Mouse (Mus musculus): Measurements from ENCODE around the gene Gfer.

Gfer gene

DNA sequence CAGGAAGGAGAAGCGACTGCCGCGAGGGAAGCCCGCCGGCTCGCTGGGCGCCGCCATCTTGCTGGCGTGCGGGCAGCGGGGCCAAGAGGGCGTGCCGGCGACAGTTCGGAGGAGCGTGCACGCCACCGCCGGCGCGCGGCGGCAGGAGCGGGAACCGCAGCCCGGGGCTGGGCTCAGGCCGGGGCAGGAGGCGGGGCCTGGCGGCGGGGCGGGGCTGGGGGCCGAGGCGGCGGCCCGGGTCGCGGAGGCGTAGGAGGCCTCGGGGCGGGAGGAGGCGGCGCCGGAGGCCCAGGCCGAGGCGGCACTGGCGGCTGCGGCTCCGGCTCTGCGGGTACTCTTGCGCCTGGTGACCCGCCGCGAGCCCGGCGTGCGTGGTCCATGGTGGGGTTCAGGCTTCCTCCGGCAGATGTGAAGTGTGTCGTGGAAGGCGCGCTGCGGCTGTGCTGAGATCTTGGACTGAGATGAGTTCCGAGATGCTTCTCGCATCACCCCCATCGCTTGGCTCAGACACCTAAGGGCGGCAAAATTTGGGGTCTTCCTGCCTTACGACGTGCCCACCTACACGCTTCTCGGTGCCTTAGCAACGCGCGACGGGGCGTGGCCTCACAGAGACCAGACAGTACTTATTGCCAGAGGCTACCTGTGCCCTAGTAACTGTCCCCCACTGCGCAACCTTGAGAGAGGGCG lies at the start of gene Gfer, which contains the start of gene Noxo1:
Gene Gfer, minus strand, starts transcription at position 146 of the 687 bp plus-strand sequence.
Gene Noxo1, plus strand, starts transcription at position 224 of the 687 bp plus-strand sequence.
- DNase-seq (ENCODE audit: low spot score in 2 of 2) = peak; percentile 78 to 85

DNA sequence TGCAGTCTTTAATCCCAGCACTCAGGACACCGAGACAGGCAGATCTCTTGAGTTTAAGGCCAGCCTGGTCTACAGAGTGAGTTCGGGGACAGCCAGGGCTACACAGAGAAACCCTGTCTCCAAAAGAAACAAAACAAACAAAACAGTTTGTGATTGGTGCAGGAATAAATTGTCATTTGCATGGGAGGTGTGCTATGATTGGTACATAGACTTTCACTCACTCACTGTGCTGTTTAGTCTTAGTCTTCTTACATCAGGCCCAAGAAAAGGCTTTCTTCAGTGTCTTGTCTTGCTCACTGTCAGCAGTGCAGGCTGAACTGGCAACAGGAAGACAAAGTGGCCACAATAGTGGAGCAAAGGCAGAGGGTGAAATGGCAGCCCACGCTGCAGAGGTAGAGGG lies 48.4 kb upstream of the Gfer start:
- no peak for DNase-seq (ENCODE audit: low spot score in 2 of 2)

DNA sequence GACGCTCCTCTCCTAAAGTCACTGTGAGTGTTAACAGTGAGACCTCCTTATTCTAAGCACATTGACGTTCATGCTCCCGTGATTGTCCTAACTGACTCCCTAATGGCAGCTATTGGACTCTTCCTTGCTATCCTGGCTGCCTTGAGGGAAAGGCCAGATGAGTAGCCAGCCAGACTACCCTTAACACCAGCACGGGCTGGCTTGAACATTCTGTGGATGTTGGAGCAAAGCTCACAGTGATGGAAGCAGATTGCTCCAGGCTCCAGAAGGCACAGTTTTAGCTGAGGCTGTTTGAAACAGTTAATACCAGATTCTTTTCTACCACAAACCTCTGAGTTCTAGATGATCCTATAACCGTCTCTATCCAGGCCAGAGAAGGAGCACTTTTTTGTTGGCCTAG lies 47.9 kb upstream of the Gfer start:
- no peak for DNase-seq (ENCODE audit: low spot score in 2 of 2)

DNA sequence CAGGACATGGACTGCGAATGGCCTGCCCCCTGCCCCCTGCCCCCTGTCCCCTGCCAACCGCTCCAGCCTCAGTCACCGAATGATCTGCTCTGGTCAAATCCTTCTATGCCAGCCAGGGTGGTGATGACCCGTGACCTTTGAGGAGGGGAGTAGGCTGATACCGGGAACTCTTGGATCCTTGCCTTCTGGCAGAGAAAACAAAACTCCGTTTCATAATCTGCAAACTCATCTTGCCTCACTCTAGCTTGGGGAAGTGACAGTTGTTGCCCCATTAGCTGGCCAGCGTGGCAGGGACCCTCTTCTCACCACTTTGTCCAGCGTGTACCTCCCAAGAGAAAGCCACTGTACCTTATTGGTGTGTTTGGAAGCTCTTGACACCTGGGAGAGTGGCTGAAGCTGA lies 46.4 kb upstream of the Gfer start:
- no peak for DNase-seq (ENCODE audit: low spot score in 2 of 2)

DNA sequence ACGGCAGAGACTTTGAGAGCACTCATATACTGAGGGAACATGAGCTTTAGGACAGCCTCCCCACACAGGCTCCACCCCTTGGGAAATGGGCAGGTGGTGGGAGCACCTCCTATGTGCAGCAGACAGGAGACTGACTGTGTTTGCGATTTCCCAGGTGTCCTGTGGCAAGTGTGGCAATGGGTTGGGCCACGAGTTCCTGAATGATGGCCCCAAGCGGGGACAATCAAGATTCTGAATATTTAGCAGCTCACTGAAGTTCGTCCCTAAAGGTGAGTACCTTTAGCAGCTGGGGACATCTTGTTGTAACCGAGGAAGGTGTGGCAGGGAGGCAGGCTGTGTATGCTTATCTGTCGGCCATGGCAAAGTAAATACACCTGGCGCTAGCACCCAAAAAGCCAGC lies 44.0 kb upstream of the Gfer start:
- DNase-seq (ENCODE audit: low spot score in 2 of 2) = no peak

DNA sequence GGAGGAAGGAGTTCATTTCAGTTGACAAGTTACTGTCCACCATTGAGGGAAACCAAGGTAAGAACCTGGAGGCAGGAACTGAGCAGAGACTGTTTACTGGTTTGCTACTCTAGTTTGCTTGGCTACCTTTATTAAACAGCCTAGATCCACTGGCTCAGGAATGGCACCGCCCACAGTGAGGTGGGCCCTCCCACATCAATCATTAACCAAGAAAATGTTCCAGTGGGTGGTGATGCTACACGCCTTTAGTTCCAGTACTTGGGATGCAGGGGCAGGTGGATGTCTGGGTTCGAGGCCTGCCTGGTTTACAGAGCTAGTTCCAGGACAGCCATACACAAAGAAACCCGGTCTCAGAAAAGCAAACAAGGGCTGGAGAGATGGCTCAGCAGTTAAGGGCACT lies 42.3 kb upstream of the Gfer start:
- DNase-seq (ENCODE audit: low spot score in 2 of 2) = no peak

DNA sequence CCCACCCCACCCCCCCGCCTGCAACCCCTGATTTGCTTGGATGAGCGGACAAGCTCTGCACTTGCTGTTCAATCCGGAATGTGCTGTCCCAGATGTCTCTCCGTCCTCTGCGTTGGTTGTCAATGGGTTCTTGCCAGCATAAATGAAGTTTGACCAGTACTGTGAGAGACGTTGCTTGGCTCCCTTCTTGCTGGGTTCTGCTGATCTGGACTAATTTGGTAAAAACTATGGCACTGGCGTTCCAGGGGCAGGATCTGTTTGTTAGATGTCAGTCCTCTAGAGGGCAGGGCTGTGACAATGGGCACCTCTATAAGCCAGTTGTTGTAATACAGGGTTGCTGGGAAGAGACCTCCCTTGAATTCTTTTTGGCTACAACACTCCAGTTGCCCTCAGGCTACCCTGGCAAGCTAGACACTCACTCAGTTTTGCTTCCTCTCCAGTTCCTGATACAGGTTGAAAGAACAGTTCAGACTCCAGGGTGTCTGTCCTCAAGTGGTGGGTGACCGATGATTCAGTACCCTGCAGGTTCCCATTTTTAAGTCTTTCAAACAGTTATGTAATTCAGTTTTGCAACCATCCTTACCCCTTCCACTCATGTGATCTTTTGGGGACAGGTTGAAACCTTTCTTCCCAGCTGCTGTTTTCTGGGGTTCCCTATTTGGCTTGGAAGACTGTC lies 41.3 kb upstream of the Gfer start:
- DNase-seq (ENCODE audit: low spot score in 2 of 2) = no peak

DNA sequence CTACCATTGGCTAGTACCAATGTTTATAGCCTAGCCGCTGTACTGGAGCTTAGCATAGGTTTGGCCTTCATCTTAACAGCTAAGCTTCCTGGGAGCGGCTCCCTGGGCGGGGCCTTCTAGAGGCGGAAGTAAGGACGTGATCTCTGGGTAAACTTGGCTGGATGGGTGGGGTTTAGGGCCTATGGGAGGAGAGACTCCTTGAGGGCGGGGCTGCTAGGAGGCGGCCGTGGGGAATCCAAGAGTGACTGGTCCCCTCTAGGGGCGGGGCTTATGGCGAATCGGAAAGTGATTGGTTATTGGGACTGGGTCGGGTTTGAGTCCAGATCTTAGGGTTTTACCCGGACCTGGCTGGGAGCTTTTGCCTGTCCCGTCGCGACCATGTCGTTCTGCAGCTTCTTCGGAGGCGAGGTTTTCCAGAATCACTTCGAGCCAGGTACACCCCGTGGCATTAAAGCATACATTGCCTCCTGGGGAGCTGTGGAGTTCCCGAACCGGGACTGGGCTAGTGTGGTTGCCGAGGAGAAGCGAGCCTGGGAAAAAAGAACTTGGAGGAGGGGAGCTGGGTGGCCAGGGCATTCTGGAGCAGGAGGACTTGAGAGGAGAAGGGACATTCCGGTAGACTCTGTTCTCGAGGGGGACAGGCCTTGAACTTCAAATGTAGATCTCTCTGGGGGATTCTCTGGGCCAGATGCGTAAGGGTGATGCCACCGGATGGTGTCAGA lies 40.5 kb upstream of the Gfer start, which contains the start of gene Msrb1:
Gene Msrb1, plus strand, starts transcription at position 313 of the 722 bp plus-strand sequence.
- peak; percentile 89 to 98 for DNase-seq (ENCODE audit: low spot score in 2 of 2)

DNA sequence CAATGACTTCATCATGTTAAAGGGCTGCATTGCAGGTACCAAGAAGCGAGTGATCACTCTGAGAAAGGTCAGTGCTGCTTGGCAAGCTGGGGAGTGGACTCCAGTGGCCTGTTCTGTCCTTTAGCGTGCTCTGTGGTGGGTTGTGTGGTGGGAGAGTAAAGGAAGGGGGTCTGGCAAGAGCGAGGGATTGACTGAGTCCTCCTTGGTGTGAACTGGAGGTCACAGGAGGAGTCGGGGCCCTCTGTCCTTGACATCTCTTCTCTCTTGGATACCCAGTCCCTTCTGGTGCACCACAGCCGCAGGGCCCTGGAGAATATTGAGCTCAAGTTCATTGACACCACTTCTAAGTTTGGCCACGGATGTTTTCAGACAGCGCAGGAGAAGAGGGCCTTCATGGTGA lies 39.5 kb upstream of the Gfer start:
- DNase-seq (ENCODE audit: low spot score in 2 of 2) = no peak

DNA sequence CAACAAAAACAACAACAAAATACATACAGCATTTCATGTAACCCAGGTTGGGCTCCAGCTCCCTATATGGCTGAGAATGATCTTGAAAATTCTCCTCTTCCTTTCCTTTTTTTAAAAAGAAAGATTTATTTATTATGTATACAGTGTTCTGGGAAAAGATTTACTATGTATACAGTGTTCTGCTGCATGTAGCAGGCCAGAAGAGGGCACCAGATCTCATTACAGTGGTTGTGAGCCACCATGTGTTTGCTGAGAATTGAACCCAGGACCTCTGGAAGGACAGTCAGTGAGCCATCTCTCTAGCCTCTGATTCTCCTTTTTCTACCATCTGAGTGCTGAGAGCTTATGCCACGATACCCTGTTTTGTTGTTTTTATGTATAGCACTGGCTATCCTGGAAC lies 38.6 kb upstream of the Gfer start:
- no peak for DNase-seq (ENCODE audit: low spot score in 2 of 2)

DNA sequence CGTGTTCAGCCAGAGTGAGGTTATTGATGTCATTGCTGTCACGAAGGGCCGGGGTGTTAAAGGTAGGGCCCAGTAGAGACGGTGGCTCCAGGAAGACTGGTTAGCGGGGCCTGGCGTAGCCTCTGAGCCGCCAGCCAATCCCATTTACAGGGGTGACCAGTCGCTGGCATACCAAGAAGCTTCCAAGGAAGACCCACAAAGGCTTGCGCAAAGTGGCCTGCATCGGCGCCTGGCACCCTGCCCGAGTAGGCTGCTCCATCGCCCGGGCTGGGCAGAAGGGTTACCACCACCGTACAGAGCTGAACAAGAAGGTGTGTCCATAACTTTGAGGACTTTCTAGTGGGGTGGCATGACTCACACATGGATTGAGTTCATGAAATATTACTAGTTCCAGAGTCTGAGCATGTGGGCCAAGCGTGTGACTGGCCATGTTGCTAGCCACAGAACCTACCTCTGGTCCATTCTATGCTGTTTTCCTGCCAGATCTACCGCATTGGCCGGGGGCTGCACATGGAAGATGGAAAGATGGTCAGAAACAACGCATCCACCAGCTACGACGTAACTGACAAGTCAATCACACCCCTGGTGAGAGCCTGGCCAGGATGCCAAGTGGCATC lies 37.6 kb upstream of the Gfer start:
- DNase-seq (ENCODE audit: low spot score in 2 of 2) = no peak

DNA sequence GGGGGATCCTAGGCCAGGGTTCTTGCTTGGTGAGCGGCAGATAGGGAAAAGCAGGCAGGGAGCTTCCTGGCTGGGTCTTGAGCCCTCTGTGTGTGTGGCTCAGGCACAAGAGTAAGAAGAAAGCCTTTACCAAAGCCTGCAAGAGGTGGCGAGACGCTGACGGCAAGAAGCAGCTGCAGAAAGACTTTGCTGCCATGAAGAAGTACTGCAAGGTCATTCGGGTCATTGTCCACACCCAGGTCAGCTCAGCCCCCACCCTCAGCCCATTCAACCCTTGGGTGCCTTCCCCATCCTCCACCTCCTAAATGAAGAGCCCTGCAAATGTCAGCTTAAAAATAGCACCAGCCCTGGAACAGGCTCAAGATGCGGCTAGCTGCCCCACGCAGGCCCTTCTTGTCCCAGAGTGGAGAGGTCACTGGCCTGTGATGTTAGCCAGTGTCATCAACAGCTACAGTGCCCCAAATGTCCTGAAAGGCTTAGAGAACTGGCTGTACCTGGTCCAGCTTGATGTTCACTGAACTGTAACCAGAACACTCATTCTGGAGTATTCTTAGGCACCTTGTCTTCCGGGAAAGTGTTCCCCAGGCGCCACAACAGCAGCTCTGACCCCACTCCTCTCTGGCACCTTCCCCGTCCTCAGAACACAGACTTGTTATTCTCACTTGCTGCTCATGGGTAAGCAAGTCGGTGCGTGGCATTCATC lies 36.4 kb upstream of the Gfer start:
- no peak for DNase-seq (ENCODE audit: low spot score in 2 of 2)

DNA sequence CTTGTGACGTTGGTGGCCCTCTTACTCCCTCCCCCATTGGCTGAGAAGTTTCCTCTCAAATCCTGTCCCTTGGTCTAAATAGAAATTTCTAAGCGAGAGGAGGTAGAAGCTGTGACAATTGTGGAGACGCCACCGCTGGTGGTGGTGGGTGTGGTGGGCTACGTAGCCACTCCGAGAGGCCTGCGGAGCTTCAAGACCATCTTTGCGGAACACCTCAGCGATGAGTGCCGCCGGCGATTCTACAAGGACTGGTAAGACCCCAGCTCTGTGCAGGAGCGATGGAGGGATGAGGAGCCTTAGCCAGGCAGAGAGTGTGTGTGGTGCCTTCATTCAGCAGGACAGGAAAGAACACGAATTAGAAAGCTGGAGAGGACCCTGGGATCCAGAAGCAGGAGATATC lies 34.8 kb upstream of the Gfer start:
- DNase-seq (ENCODE audit: low spot score in 2 of 2) = no peak

DNA sequence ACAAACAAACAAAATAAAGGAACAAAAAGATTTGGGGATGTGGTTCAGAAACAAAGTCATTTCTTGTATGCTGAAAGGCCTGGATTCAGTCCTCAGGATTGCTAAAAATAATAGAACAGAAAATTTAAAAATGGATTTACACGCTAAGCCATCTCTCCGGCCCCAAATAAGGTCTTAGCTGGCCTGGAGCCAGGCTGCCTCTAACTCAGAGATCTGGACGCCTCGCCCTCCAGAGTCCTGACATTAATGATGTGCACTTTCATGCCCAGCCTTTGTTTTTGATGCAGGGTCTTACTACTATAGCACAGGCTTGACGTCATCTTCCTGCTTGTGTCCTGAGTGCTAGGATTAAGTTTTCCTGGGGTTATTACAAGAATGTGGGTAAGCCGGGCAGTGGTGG lies 33.1 kb upstream of the Gfer start:
- no peak for DNase-seq (ENCODE audit: low spot score in 2 of 2)

DNA sequence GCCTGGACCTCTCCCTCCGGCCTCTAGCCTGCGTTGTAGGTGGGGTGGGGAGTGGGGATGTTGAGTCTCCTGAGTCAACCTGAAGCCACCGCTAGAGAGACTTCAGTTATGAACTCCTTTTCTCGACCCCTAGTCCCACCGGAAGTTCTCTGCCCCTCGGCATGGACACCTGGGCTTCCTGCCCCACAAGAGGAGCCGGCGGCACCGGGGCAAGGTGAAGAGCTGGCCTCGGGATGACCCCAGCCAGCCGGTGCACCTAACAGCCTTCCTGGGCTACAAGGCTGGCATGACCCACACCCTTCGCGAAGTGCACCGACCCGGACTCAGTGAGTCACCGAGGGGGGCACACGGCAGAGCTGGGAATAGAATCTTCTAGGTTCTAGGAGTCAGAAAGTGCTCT lies 32.2 kb upstream of the Gfer start:
- no peak for DNase-seq (ENCODE audit: low spot score in 2 of 2)

DNA sequence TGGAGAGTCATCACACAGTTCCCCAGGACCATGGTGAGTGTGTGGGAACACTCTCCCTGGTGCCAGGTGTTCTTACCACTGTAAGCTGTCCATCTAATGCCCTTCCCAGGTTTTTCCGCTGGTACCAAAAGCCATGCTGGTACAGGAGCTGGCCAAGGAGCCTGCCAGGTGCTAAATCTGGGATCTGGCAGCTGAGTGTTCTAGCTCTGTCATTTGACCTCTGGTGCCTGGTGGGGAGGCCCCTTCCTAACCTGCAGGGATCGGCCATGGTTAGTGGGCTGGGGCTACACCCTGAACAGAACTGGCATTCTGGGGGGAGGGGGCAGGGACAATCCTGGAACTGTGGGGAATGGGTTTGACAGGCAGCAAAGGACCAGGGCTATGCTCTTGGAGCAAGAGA lies 31.7 kb upstream of the Gfer start, which contains the start of gene Rpl3l:
Gene Rpl3l, plus strand, starts transcription at position 203 of the 400 bp plus-strand sequence.
- no peak for DNase-seq (ENCODE audit: low spot score in 2 of 2)

DNA sequence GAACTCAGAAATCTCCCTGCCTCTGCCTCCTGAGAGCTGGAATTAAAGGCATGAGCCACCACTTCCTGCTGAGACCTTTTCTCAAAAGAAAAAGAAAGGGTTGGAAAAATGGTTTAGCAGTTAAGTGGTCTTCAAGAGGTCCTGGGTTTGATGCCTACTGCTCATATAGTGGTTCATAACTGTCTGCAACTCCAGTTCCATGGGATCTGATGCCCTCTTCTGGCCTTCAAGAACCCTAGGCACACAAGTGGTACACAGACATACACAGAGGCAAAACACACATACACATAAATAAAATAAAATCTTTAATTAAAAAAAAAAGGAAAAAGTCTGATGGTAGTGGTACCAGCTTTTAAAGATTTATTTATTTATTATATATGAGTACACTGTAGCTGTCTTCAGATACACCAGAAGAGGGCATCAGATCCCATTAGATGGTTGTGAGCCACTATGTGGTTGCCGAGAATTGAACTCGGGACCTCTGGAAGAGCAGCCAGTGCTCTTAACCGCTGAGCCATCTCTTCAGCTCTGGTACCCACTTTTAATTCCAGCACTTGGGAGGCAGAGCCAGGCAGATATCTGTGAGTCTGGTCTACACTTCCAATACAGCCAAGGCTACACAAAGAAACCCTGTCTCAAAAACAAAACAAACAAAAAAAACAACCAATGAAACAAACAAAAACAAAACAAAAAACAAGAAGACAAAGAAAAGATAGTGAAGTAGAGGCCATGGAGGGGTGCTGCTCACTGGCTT lies 29.9 kb upstream of the Gfer start:
- DNase-seq (ENCODE audit: low spot score in 2 of 2) = no peak

DNA sequence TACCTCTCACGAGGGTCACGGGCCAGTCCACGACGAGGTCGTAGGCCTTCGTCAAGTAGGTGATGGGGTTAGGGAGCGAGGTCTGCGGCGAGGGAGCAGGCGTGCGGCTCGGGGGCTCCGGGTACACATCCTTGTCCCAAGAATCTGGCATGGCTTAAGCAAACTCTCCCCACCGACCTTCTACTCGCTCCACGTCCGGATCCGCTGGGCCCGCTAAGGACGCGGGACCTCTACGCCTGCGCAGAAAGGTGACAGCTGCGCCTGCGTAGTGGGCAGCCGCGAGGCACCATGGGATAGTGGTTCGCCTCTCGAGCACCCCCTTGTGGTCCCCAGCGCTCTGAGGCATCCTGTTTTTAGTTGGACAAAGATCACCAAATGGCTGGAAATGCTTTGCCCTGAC lies 28.2 kb upstream of the Gfer start, which contains the start of gene Ndufb10:
Gene Ndufb10, minus strand, starts transcription at position 295 of the 400 bp plus-strand sequence.
- DNase-seq (ENCODE audit: low spot score in 2 of 2) = peak; percentile 90 to 94

DNA sequence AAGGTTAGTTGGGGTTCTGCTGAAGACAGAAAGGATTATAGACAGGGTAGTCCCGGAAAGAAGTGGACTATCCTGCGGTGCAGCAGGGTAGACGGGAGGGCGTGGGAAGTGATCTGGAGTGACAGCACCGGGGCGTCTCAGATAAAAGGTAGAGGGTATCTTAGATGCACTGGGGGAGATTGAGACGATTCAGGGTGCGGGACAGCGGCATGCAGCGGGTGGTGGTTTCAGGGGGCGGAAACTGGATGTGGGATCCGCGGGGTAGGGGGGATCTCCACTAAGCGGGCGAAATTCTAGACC lies 27.9 kb upstream of the Gfer start:
- DNase-seq (ENCODE audit: low spot score in 2 of 2) = peak in 1 of 2 experiments; percentile 28

DNA sequence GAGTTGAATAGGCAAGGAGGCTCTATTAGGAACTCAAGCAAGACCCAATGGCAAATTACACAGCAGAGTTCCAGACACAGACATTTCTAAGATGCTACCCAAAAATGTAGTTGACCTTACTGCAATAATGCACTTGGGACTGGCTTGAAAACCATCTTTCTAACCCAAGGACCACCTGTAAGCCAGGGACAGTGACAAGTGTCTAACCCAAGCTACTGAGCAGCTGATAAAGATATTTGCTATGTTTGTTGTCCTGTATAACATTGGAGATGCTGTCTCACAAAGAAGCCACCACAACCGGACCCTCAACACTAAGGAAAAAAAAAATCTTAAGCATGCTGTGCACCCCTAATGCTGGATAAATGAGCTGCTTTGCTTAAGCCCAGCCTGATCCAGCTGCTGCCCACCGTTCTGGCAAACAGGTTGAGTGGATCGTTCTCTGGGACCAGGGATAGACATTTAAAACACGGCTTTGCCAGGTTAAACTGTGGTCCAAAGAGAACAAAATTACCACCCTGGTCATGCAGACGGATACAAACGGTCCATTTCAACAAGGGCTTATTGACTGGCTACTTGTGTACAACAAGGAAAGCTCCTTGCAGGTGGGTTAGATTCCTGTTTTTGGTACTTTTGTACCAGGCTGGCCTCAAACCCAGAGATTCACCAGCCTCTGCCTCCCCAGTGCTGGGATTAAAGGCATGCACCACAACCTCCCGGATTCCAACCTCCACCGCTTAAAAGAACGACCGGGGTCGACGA lies 27.3 kb upstream of the Gfer start:
- no peak for DNase-seq (ENCODE audit: low spot score in 2 of 2)
